Mouse (Mus musculus) brown adipose tissue, adult 24 weeks (tissue): ENCODE data around the gene Lamc1. TPM values are rescaled to one million over a fixed set of nuclear protein-coding genes. Genes with fewer than 3 reads are reported as not detected.
"Not testable (repeated sequence)": the region's sequence is repeated elsewhere in the genome, so short reads cannot be mapped to it uniquely, and the experiment has no call there.

Experiments used
- H3K27ac ChIP-seq: fragments of 200-500 bp; replicated peaks from 2 replicates; pipeline ENCODE4 v1.5.1; 2012; ENCODE audit warnings: low read depth, mild to moderate bottlenecking, low read length
- H3K4me1 ChIP-seq: fragments of 200-500 bp; 2 replicates; pipeline ENCODE4 v1.6.1; 2012; ENCODE audit warnings: low read length, mixed read lengths; ENCODE audit not compliant: control insufficient read depth, insufficient read depth, insufficient read length
- H3K4me3 ChIP-seq: fragments of 200-500 bp; 2 replicates; pipeline ENCODE4 v1.5.1; 2012; ENCODE audit warnings: low read depth, mild to moderate bottlenecking, low read length, moderate library complexity; ENCODE audit not compliant: insufficient read depth
- polyA plus RNA-seq: library from polyadenylated mRNA; stranded (reverse); fragments of >200 nt; gene quantifications from 2 replicates; pipeline ENCODE4 v1.2.4, GENCODE M21; 2012; ENCODE audit not compliant: missing spikeins, insufficient read depth, insufficient read length

Lamc1 gene
- polyA plus RNA-seq, 1 experiment = 47.1 TPM

DNA sequence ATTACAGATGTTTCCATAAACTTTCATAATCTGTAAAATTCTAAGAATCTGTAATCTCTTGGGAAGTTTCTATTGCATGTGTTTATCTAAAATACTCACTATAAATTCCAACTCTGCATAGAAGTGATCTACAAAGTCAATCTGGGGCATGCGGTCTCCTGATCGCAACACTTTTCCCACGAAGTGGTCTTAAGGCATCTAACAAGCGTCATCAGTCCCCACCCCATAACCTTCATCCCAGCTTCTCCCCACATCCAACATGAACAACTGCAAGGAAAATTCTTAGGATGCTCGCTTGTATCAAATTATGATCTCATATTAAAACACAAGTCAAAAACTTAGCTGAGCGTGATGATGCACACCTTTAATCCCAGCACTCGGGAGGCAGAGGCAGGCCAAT lies 14.3 kb downstream of the Lamc1 start:
- Histone ChIP-seq H3K4me3 (no peak overlapping the region), H3K4me1 (peaks cover 51% of the 10 kb centered on the region), H3K27ac (peak overlapping the region; percentile 3; the same call in 1 of the 2 replicates)

DNA sequence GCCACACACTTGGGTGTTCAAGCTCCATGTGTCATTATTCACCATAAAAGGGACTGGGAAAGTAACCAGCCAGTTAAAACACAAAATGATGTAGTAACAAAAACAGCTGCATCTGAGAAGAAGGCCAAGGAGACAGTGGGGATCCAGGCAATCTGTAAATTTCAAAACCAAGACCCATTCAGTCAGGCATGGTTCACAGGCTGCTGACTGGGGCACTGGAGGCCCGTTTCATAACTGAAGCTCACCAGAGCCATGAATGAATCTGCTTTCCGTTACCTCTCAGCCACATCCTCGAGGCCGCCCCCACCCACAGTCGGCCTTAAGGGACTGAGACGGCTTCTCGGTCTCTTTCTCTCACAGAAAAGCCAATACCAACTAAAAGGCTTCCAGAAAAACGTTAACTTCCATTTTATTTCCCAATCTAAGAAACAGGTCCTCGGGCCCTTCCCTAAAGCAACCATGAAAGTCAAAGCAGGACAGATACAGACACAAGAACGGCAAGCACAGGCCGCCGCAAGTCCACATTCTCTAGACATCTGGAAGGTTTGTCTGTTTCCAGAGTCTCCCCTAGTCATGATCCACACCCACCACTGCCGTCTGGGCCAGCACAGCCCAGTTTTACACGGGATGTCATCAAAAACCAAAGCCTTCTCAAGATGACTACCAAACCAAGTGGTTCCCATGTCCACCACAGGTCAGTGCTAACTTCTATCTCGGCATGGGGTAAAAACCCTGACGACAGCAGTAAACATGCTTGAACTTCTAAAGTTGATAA lies 14.9 kb downstream of the Lamc1 start:
- Histone ChIP-seq H3K4me1 (peaks cover 51% of the 10 kb centered on the region), H3K4me3 (no peak overlapping the region), H3K27ac (peak overlapping the region; percentile 75)

DNA sequence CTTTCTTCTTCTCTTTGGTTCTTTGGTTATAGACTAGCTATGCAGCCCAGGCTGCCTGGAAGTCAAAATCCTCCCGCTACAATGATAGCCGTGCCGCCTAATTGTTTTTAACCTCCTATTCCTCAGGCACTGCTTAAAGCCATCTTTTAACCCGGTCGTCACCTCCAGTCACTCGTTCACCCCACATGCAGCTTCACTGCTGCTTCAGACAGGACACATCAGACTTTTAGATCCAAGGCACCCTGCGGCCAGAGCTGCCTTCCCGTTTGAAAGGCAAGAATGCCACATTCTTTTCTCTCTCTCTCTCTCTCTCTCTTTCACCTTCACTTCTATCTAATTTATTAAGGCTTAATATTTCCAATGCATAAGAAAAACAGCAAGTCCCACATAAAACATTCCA lies 15.6 kb downstream of the Lamc1 start:
- no peak overlapping the region for H3K4me3 ChIP-seq
- peak overlapping the region; percentile 75 for H3K27ac ChIP-seq
- H3K4me1 ChIP-seq = peaks cover 49% of the 10 kb centered on the region

DNA sequence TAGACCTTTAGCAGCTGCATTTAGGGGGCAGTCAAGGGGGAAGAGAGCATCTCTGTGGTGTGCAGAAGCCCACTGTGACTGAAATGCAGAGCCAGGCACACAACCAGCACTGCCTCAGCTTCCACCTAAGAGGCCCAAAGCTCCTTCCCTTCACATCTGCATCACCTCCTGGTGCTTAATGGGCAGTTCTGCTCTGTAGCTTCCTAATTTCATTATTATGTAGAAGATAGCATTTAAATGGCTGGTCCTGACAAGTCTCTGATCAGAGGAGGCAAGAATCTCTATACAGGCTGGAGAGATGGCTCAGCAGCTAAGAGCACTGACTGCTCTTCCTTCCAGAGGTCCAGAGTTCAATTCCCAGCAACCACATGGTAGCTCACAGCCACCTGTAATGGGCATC lies 16.3 kb downstream of the Lamc1 start:
- Histone ChIP-seq H3K4me3 (no peak overlapping the region), H3K4me1 (peaks cover 44% of the 10 kb centered on the region), H3K27ac (no peak overlapping the region)

DNA sequence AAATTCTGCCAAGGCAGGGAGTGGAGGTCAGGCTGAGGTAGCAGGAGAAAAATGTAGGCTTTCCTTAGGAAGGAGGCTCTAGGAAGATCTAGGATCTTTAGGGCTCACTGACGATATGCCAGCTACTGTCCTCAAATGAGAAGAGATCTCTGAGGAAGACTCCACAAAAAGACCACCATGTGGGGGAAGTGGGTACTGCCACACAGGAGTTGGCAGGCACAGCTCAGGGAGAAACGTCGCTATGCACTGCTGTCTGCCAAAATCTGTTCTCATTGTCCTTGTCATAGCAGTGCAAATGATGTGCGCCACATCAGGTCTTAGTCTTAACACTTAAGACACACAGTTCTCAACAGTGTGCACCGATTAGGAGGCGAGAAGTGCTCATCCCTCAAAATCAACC lies 17.5 kb downstream of the Lamc1 start:
- Histone ChIP-seq H3K27ac (no peak overlapping the region), H3K4me3 (no peak overlapping the region), H3K4me1 (peaks cover 40% of the 10 kb centered on the region)

DNA sequence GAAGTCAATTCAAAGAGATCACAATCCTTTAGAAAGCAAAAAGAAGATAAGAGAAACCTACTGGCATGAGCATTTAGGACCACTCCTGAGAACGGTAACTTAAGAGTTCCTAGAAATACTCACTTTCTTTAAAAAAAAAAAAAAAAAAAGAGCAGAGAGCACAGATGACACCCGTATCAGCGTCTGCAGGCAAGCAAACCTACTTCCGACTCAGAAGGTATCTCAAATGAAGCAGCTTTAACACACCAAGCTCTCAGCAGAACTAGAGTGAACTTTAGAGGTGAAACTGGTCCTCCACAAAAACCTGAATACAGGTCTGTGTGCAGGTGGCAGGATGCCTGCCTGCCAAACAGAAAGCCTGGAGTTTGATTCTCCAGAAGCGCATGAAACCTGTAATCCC lies 19.6 kb downstream of the Lamc1 start:
- H3K27ac ChIP-seq = no peak overlapping the region
- peaks cover 38% of the 10 kb centered on the region for H3K4me1 ChIP-seq

DNA sequence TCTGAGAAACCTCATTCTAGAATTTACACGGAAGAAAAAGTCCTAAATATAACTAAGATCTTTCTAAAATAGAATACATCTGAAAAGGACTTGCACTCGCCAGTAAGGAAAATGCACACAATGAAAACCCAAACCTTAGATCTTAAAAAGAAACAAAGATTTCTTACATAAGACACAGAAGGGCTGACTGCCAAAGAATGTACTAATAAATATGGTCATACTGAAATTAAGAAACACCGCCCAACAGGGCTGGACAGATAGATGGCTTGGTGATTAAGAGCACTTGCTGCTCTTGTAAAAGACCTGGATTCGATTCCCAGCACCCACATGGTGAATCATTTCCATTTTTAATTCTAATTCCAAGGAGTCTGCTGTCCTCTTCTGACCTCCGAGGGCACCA lies 22.4 kb downstream of the Lamc1 start:
- no peak overlapping the region for H3K4me3 ChIP-seq
- H3K4me1 ChIP-seq = peaks cover 38% of the 10 kb centered on the region
- no peak overlapping the region for H3K27ac ChIP-seq

More for the DNA sequence above, 19.6 kb downstream of the Lamc1 start:
- H3K4me3 ChIP-seq = no peak overlapping the region

DNA sequence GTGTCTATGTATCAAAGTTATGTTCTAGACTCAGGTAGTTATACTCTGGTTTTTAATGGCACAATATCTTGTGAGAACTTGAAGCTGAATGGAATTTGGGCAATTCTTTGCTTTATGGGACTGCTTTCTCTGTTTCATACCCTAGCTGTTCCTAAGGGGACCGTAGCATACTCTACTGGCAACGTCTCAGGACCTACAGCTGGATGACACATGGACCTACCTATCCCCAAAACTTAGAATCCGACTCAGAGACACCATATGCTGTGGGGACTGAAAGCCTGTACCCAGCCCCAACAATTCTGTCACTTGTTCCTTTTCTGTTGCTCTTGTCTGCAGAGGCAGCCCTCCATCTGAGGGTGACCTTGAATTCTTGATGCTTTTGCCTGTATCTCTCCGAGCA lies 23.3 kb downstream of the Lamc1 start:
- H3K4me3 ChIP-seq = no peak overlapping the region
- H3K27ac ChIP-seq = peak overlapping the region; percentile 67
- H3K4me1 ChIP-seq = peaks cover 34% of the 10 kb centered on the region

DNA sequence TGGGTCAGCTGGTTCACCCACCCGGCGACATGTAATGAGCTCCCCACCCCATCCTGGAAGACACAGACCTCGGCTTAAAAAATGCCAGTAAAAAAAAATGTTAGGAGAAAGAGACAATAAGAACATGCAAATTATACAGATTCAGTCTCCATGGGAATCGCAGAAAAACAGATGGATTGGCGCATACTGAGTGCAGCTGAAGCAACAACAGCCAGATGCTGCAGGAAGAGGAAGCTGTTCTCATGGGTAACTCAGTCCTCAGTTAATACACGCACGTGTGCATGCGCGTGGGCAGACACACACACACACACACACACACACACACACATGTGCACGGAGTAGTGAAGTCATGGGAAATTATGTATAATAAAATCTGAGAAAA lies 23.7 kb downstream of the Lamc1 start:
- H3K27ac ChIP-seq = peak overlapping the region; percentile 67
- H3K4me3 ChIP-seq = no peak overlapping the region

DNA sequence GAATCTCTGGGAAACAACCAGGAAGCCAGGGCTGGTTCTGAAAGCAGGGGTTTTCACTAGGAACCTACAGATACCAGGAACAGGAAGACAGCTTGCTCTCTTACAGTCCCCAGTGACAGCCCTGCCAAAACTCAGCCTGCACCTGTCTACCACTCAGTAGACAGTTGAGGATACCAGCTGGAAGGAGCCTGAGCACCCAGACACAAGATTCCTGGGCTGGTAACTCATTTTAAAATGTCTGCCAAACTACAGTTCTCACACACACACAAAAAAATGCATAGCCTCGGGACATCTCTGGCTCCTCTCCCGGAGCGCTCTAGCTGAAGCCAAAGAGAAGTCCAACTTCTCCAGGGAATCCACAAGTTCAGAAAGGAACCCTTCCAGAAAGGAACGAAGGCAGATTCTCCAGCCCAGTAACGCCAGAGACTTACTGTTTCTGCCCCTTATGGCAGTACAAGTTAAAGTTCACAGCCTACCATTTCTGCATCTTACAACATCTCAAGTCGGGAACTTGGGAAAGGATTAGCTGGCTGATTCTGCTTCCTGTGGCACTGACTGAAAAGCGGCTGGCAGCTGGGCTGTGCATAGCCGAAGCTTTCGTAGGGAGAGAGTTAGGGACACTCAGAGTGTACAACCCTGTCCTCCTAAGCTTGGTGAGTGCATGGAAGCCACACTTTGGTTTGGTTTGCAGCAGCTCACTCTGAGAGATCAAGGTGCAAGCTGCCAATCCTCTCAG lies 24.2 kb downstream of the Lamc1 start:
- H3K4me1 ChIP-seq = peaks cover 37% of the 10 kb centered on the region
- H3K27ac ChIP-seq = peak overlapping the region; percentile 66
- no peak overlapping the region for H3K4me3 ChIP-seq

More for the DNA sequence above, 23.7 kb downstream of the Lamc1 start:
- peaks cover 35% of the 10 kb centered on the region for H3K4me1 ChIP-seq

DNA sequence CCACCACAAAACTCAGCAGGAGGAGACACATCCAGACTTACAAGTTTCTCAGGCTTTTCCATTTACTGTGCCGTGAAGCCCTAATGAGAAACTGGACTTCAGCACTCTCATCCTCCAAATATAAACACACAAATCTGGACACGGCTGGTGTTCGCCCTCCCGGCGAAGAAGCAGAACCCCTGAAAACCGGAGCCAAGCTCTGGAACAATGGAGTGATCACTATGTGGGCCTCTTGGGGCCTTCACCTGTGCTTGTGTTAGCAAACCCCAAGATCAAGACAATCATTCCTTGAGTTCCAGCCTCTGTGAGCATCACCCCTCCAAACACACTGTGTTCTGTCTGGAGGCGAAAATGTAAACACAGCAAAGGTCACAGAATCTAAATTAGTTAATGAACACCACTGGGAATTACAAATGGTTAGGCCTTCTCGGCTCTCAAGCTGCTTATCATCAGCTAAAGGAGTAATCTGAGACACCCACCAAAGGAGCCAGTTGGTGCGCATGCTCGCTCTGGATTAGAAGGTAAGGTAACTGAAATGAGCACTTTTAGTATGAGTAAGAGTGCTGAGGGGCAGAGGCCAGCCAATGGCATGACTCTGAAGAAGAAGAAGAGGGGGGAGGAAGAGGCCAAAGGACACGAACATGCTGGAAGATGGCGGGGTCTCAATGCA lies 24.9 kb downstream of the Lamc1 start:
- Histone ChIP-seq H3K4me3 (no peak overlapping the region), H3K27ac (peak overlapping the region; percentile 48), H3K4me1 (peaks cover 37% of the 10 kb centered on the region)

DNA sequence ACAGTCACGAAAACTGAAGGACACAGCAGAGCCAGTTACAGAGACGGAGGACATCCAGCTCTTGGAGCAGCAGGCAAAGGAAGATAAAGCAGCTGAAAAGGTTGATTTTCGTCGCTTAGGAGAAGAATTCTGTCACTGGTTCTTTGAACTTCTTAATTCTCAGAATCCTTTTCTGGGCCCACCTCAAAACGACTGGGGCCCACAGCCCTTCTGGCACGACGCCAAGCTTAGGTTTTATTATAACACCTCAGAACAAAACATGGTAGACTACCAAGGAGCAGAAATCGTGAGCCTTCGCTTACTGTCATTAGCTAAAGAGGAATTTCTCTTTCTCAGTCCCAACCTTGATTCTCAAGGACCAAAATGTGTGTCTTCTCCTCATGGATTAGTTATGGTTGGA lies 26.9 kb downstream of the Lamc1 start:
- Histone ChIP-seq H3K4me1 (peaks cover 38% of the 10 kb centered on the region), H3K27ac (peak overlapping the region; percentile 49; the same call in 1 of the 2 replicates)
- not testable (repeated sequence) for H3K4me3 ChIP-seq

DNA sequence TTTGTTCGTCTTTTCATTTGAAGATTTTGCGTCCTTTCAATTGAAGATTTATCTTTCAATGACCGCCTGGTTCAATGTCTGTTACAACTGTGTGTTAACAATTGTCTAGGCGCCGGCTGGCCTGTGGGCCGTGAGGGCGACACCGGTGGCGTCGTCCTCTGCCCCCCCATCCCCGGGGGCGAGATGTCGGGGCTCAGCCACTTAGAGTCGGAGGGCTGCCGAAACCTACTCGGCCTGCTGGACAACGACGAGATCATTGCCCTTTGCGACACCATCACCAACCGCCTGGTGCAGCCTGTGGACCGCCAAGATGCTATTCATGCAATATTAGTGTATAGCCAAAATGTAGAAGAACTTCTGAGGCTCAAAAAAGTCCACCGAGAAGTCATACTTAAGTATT lies 27.3 kb downstream of the Lamc1 start:
- Histone ChIP-seq H3K27ac (peak overlapping the region; percentile 57; the same call in 1 of the 2 replicates), H3K4me1 (peaks cover 39% of the 10 kb centered on the region)
- not testable (repeated sequence) for H3K4me3 ChIP-seq

DNA sequence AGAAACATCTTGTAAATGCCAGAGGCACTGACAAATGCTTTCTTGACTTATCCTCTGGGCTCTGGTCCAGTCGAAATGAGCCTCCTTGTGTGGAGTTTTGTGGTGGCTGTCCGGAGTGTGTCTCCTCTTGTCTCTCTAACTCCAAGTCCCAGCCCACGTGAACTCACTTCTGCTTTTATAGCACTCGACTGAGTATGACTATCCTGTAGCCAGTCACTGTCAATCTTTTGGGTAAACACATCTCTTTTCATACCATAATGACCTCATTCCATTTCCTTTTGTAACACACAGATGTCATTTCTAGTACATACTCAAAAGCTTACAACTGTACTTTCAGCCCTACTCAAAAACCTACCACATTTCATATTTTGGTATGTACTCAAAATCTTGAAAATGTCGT lies 33.1 kb downstream of the Lamc1 start:
- peaks cover 11% of the 10 kb centered on the region for H3K4me1 ChIP-seq
- H3K4me3 ChIP-seq, H3K27ac ChIP-seq: not testable (repeated sequence)

DNA sequence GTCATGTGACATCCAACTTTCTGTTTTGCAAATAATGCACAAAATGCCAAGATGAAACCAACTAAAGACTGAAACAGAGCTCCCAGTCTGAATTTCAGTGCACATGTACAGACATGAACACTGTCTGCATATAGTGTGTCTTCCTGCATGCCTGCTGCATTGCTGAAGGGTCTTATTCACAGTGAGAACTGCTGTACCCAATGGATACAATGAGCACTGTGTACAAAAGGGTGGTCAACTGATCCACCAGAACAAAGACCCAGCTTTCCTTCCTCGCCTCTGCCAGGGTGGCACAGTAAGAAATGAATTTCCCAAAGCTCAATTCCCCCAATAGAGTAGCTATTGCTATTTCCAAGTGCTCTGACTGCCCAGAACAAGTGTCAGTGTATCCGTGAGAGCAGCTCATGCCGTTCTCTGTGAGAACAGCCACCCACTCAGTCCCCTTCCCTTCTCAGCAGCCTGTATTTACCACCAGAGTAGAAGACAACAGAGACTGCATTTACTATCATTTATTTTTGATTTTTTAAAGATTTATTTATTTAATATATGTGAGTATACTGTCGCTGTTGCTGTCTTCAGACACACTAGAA lies 34.7 kb downstream of the Lamc1 start:
- not testable (repeated sequence) for H3K4me1 ChIP-seq

More for the DNA sequence above, 34.7 kb downstream of the Lamc1 start:
- H3K27ac ChIP-seq, H3K4me3 ChIP-seq: not testable (repeated sequence)
